Mouse (Mus musculus): ENCODE results near the gene Camk1d. TPM values are rescaled to one million over a fixed set of nuclear protein-coding genes. Genes with fewer than 3 reads are reported as not detected.

The Camk1d gene
- total and polyA plus RNA-seq, 2 experiments from 2014 or later: 8.0 to 20.9 TPM

DNA sequence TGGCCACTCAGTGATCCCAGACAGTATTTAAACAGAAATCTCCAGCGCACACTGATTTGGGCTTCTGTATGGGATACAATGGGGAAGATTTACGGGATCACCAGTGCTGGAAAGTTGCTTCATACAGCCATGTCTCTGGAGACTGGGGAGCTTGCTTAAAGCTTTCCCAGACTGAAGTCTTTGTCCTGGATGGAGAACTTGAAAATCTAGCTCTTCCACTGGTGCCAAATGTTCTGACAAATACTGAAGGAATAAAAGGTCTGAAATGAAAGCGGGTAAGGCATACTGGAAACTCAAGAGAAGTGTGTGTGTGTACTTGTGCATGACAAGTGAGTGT lies 427.3 kb downstream of the Camk1d start:
- Histone ChIP-seq H3K4me1 (ENCODE audit: insufficient read depth, low read length) (no peaks in the 10 kb centered on the region), H3K9ac (replicated peaks; ENCODE audit: low read length, poor library complexity, severe bottlenecking) (no peak overlapping the region), H3K9me3 (ENCODE audit: low read length) (no peaks in the 10 kb centered on the region), H3K27me3 (ENCODE audit: insufficient read depth, low read length) (no peaks in the 10 kb centered on the region), H3K27ac (ENCODE audit: low read depth, low read length) (no peak overlapping the region), H3K36me3 (ENCODE audit: insufficient read depth, low read length) (no peaks in the 10 kb centered on the region), H3K4me2 (ENCODE audit: low read depth, low read length, poor library complexity, severe bottlenecking) (no peak overlapping the region), H3K4me3 (ENCODE audit: low read depth, low read length) (no peak overlapping the region)
- WGBS: 89% methylated on average over 3 of the region's 3 CpGs
- no peak for ATAC-seq (ENCODE audit: low FRiP score)
- no peak for TF ChIP-seq CTCF (IDR thresholded peaks at IDR 0.05)
- no peak for DNase-seq (ENCODE audit: low spot score)

DNA sequence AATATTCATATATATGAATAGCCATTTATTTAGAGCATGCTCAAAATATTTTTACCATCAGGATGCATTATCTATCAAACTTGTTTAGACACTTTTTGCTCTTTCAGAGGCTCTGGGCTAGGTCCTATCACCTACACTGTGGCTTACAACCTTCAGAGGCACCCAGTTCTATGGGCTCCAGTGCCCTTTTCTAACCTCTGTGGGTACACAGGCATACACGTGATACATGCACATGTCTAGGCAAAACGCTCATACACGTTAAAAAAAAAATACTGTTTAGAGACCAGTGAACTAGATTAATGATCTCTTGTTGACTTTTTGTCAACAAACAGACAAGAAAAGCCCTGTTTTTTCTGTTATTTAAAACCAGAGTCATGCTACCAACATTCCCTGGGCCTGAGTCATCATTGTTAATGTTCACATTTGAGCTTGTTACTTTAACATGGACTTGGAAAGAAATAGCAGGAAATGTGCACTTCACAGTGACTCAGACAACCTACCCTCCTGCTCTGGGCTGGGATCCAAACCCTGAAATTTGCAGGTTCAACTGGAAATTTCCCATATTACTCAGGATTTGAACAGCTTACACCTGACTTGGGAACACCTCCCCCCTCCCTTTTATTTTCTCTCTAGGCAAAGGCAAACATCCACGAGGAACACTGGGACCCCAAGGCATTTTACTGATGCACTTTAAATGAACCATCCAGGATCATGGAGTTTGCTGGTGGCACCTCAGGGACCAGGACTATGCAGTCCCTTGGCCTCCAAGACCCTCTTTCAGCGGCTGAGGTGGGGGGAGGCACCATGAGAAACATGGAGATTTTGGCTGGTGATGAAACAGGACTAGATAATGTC lies 427.9 kb downstream of the Camk1d start:
- TF ChIP-seq CTCF (IDR thresholded peaks at IDR 0.05): no peak
- no peak overlapping the region for H3K9ac ChIP-seq (replicated peaks; ENCODE audit: low read length, poor library complexity, severe bottlenecking)
- no peaks in the 10 kb centered on the region for H3K9me3 ChIP-seq (ENCODE audit: low read length)
- 81% methylated on average over 5 of the region's 5 CpGs for WGBS
- H3K27me3 ChIP-seq (ENCODE audit: insufficient read depth, low read length): no peaks in the 10 kb centered on the region
- no peak for ATAC-seq (ENCODE audit: low FRiP score)
- H3K27ac ChIP-seq (ENCODE audit: low read depth, low read length): no peak overlapping the region
- no peak for DNase-seq (ENCODE audit: low spot score)
- no peaks in the 10 kb centered on the region for H3K4me1 ChIP-seq (ENCODE audit: insufficient read depth, low read length)
- H3K4me2 ChIP-seq (ENCODE audit: low read depth, low read length, poor library complexity, severe bottlenecking): no peak overlapping the region
- H3K36me3 ChIP-seq (ENCODE audit: insufficient read depth, low read length): no peaks in the 10 kb centered on the region
- no peak overlapping the region for H3K4me3 ChIP-seq (ENCODE audit: low read depth, low read length)

DNA sequence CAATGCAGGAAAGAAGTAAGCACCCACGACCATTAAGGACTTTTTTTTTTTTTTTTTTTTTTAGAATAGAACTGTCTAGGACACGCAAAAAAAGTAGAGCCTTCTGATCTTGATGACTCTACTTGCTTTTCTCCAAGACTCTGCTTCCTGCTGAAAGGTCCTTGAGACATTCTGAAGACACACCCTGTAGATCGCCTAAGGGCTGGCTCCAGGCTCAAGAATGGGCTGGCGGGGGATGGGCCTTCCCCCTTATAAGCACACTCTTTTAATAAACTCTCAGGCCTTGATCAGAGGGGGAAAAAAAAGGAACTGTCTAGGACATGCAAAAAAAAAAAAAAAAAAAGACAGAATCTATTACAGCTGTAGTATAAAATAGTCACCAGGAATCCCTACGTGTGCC lies 430.0 kb downstream of the Camk1d start:
- ATAC-seq (ENCODE audit: low FRiP score) (no peak), DNase-seq (ENCODE audit: low spot score) (no peak)
- Histone ChIP-seq H3K4me2 (ENCODE audit: low read depth, low read length, poor library complexity, severe bottlenecking) (no peak overlapping the region), H3K27ac (ENCODE audit: low read depth, low read length) (no peak overlapping the region), H3K36me3 (ENCODE audit: insufficient read depth, low read length) (no peaks in the 10 kb centered on the region), H3K9me3 (ENCODE audit: low read length) (no peaks in the 10 kb centered on the region), H3K4me3 (ENCODE audit: low read depth, low read length) (no peak overlapping the region), H3K27me3 (ENCODE audit: insufficient read depth, low read length) (no peaks in the 10 kb centered on the region), H3K9ac (replicated peaks; ENCODE audit: low read length, poor library complexity, severe bottlenecking) (no peak overlapping the region), H3K4me1 (ENCODE audit: insufficient read depth, low read length) (no peaks in the 10 kb centered on the region)
- WGBS: 83% methylated on average over 5 of the region's 5 CpGs
- no peak for TF ChIP-seq CTCF (IDR thresholded peaks at IDR 0.05)

DNA sequence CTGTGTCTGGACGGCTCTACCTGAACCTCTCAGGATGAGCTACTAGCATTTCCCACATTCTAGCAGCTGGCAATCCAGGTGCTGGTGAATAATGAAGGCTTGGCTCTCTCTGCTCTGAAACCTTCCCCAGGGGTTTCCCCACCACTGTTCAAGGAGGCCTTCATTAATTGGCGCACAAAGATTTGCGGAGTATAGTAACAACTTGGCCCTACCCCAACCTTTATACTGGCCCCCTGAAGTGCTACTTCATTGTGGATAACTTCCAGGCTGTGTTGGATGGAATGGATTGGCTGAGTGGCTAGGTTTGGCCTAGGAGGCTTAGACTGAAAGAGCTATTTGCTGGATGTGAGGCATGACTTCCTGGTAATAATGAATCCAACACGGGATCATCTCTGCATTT lies 431.7 kb downstream of the Camk1d start:
- Histone ChIP-seq H3K27me3 (ENCODE audit: insufficient read depth, low read length) (no peaks in the 10 kb centered on the region), H3K4me3 (ENCODE audit: low read depth, low read length) (no peak overlapping the region), H3K9me3 (ENCODE audit: low read length) (no peaks in the 10 kb centered on the region), H3K4me2 (ENCODE audit: low read depth, low read length, poor library complexity, severe bottlenecking) (no peak overlapping the region), H3K27ac (ENCODE audit: low read depth, low read length) (no peak overlapping the region), H3K36me3 (ENCODE audit: insufficient read depth, low read length) (no peaks in the 10 kb centered on the region), H3K4me1 (ENCODE audit: insufficient read depth, low read length) (no peaks in the 10 kb centered on the region), H3K9ac (replicated peaks; ENCODE audit: low read length, poor library complexity, severe bottlenecking) (no peak overlapping the region)
- WGBS: 88% methylated on average over 4 of the region's 4 CpGs
- DNase-seq (ENCODE audit: low spot score) (no peak), ATAC-seq (ENCODE audit: low FRiP score) (no peak)
- no peak for TF ChIP-seq CTCF (IDR thresholded peaks at IDR 0.05)

DNA sequence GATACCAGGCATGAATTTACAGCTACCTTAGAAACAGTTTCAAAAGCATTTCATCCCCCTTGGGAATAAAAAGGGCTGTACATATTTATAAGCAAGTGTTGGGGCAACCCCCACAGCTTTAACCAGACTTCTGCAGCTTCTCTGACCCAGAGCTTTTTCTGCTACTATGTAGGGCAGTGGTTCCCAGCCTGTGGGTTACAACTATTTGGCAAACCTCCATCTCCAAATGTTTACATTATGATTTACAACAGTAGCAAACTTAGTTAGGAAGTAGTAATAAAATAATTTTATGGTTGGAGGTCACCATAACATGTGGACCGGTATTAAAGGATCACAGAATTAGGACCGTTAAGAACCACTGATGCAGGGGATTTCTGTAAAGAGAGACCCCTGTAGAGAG lies 446.3 kb downstream of the Camk1d start:
- 75% methylated on average over 2 of the region's 2 CpGs for WGBS
- H3K9ac ChIP-seq (replicated peaks; ENCODE audit: low read length, poor library complexity, severe bottlenecking): no peak overlapping the region
- no peak overlapping the region for H3K4me3 ChIP-seq (ENCODE audit: low read depth, low read length)
- H3K4me2 ChIP-seq (ENCODE audit: low read depth, low read length, poor library complexity, severe bottlenecking): no peak overlapping the region
- H3K27ac ChIP-seq (ENCODE audit: low read depth, low read length): no peak overlapping the region
- ATAC-seq (ENCODE audit: low FRiP score) (no peak), DNase-seq (ENCODE audit: low spot score) (no peak)
- TF ChIP-seq CTCF (IDR thresholded peaks at IDR 0.05): no peak
- no peaks in the 10 kb centered on the region for H3K4me1 ChIP-seq (ENCODE audit: insufficient read depth, low read length)
- H3K36me3 ChIP-seq (ENCODE audit: insufficient read depth, low read length): no peaks in the 10 kb centered on the region
- H3K9me3 ChIP-seq (ENCODE audit: low read length): no peaks in the 10 kb centered on the region
- H3K27me3 ChIP-seq (ENCODE audit: insufficient read depth, low read length): no peaks in the 10 kb centered on the region

DNA sequence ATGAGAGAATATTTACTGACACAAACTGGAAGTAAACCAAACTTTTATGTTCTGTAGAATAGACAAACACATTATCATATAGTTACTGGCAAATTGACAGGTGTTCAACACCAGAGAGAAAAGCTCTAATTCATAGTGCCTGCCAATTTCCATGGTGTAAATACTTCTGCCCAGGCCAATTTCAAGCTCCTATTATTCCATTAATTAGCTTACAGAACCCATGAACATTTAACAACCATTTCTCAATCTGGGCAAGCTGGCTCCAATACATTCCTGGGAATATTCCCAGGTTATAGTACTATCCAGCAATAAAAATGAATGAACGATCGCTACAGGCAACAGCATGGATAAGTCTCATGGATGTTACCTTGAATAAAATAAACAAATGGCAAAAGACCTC lies 452.0 kb downstream of the Camk1d start:
- DNase-seq (ENCODE audit: low spot score) (peak; percentile 35), ATAC-seq (ENCODE audit: low FRiP score) (no peak)
- no peak for TF ChIP-seq CTCF (IDR thresholded peaks at IDR 0.05)
- Histone ChIP-seq H3K4me3 (ENCODE audit: low read depth, low read length) (no peak overlapping the region), H3K9me3 (ENCODE audit: low read length) (no peaks in the 10 kb centered on the region), H3K4me1 (ENCODE audit: insufficient read depth, low read length) (no peaks in the 10 kb centered on the region), H3K27ac (ENCODE audit: low read depth, low read length) (no peak overlapping the region), H3K9ac (replicated peaks; ENCODE audit: low read length, poor library complexity, severe bottlenecking) (no peak overlapping the region), H3K36me3 (ENCODE audit: insufficient read depth, low read length) (no peaks in the 10 kb centered on the region), H3K4me2 (ENCODE audit: low read depth, low read length, poor library complexity, severe bottlenecking) (no peak overlapping the region), H3K27me3 (ENCODE audit: insufficient read depth, low read length) (no peaks in the 10 kb centered on the region)
- 59% methylated on average over 2 of the region's 2 CpGs for WGBS
